In genomic region chr2:135843721-135844120, GRCm38 (mm10) we compare ENCODE assay signal across 18 mouse cellular contexts.
"Had no signal": no experiment of that assay in that cellular context is flagged by ENCODE, and none has a peak within 500 bp of the region (broad histone marks: within the 10 kb centered on the region; RNA-seq: fewer than 3 reads in every experiment).

No protein-coding gene starts in this region.

- H3K36me3 ChIP-seq: limb, embryonic 12.5 days; limb, embryonic 15.5 days; midbrain, embryonic 13.5 days; neural tube, embryonic 13.5 days had no signal

- H3K4me3 ChIP-seq: limb, embryonic 12.5 days; limb, embryonic 15.5 days; midbrain, embryonic 13.5 days; myocyte; neural tube, embryonic 13.5 days had no signal

- H3K4me1 ChIP-seq: limb, embryonic 12.5 days; limb, embryonic 15.5 days; midbrain, embryonic 13.5 days; neural tube, embryonic 13.5 days had no signal

- DNase-seq: kidney, postnatal 14 days; kidney, postnatal 4 days; left cerebral cortex, postnatal 4 days; liver, postnatal 0 days; lung, embryonic 14.5 days; retina, postnatal 1 day; right cerebral cortex, postnatal 25 days; thymus, adult 18-20 months; thymus, postnatal 36 days had no signal

- H3K27ac ChIP-seq: limb, embryonic 12.5 days; limb, embryonic 15.5 days; liver, embryonic 14.5 days; macrophage; midbrain, embryonic 13.5 days; neural tube, embryonic 13.5 days had no signal

- H3K9me3 ChIP-seq: limb, embryonic 12.5 days; limb, embryonic 15.5 days; midbrain, embryonic 13.5 days; neural tube, embryonic 13.5 days had no signal

- H3K27me3 ChIP-seq: limb, embryonic 12.5 days; limb, embryonic 15.5 days; midbrain, embryonic 13.5 days; neural tube, embryonic 13.5 days had no signal

- ATAC-seq: liver, postnatal 0 days; lung, postnatal 0 days; midbrain, embryonic 13.5 days; midbrain, embryonic 16.5 days had no signal
